Mouse (Mus musculus) frontal cortex, postnatal 14 days (tissue): ENCODE results near the gene G530012D18Rik.
"Not testable (repeated sequence)": the region's sequence is repeated elsewhere in the genome, so short reads cannot be mapped to it uniquely, and the experiment has no call there.

ENCODE experiments used
- DNase-seq, 2 experiments: peaks; one replicate each; pipeline ENCODE4 v3.0.0; 2022; ENCODE audit warnings: low spot score in 2 of 2

G530012D18Rik gene

GRCm38 (mm10) chr1:85575376-85575775 lies at the start of gene G530012D18Rik:
Gene G530012D18Rik (plus strand): TSS chr1:85575676.
- not testable (repeated sequence) for DNase-seq

GRCm38 (mm10) chr1:85526401-85526800 lies 49.1 kb upstream of the G530012D18Rik start:
- not testable (repeated sequence) for DNase-seq

- not testable (repeated sequence) for DNase-seq
Observed at GRCm38 (mm10) chr1:85528451-85529110, 46.9 kb upstream of the G530012D18Rik start.

- not testable (repeated sequence) for DNase-seq
Observed at GRCm38 (mm10) chr1:85543818-85544217, 31.7 kb upstream of the G530012D18Rik start.

GRCm38 (mm10) chr1:85546442-85546841 lies 29.0 kb upstream of the G530012D18Rik start:
- DNase-seq, result not testable (repeated sequence)

GRCm38 (mm10) chr1:85555261-85555660 lies 20.2 kb upstream of the G530012D18Rik start:
- DNase-seq, result peak; percentile 4 to 14

- not testable (repeated sequence) for DNase-seq
Observed at GRCm38 (mm10) chr1:85573554-85573953, 1.9 kb upstream of the G530012D18Rik start.

GRCm38 (mm10) chr1:85578372-85579010 lies 3.0 kb downstream of the G530012D18Rik start:
- not testable (repeated sequence) for DNase-seq

- DNase-seq, result not testable (repeated sequence)
Observed at GRCm38 (mm10) chr1:85579199-85580147, 4.0 kb downstream of the G530012D18Rik start.

GRCm38 (mm10) chr1:85580148-85580534 lies 4.7 kb downstream of the G530012D18Rik start:
- not testable (repeated sequence) for DNase-seq

GRCm38 (mm10) chr1:85580578-85580977 lies 5.1 kb downstream of the G530012D18Rik start:
- DNase-seq, result not testable (repeated sequence)

GRCm38 (mm10) chr1:85581518-85581917 lies 6.0 kb downstream of the G530012D18Rik start:
- not testable (repeated sequence) for DNase-seq

- not testable (repeated sequence) for DNase-seq
Observed at GRCm38 (mm10) chr1:85588697-85589096, 13.2 kb downstream of the G530012D18Rik start.

GRCm38 (mm10) chr1:85592526-85592925 lies 17.1 kb downstream of the G530012D18Rik start:
- DNase-seq, result not testable (repeated sequence)

GRCm38 (mm10) chr1:85598271-85599012 lies 23.0 kb downstream of the G530012D18Rik start, which contains the start of gene Sp110:
Gene Sp110 (minus strand): TSS chr1:85598817.
- DNase-seq, result not testable (repeated sequence)

- DNase-seq, result not testable (repeated sequence)
Observed at GRCm38 (mm10) chr1:85600078-85600477, 24.6 kb downstream of the G530012D18Rik start, which contains the start of gene Sp140. Gene Sp140 (plus strand): TSS chr1:85600378.

- not testable (repeated sequence) for DNase-seq
Observed at GRCm38 (mm10) chr1:85600794-85601193, 25.3 kb downstream of the G530012D18Rik start.

- DNase-seq, result not testable (repeated sequence)
Observed at GRCm38 (mm10) chr1:85604341-85604740, 28.9 kb downstream of the G530012D18Rik start.

- not testable (repeated sequence) for DNase-seq
Observed at GRCm38 (mm10) chr1:85608361-85608760, 32.9 kb downstream of the G530012D18Rik start.

- not testable (repeated sequence) for DNase-seq
Observed at GRCm38 (mm10) chr1:85610581-85610980, 35.1 kb downstream of the G530012D18Rik start.

- DNase-seq, result not testable (repeated sequence)
Observed at GRCm38 (mm10) chr1:85615096-85615495, 39.6 kb downstream of the G530012D18Rik start.
